Mouse (Mus musculus) heart, embryonic 14.5 days (tissue): ENCODE data around the gene B3gntl1. TPM values are rescaled to one million over a fixed set of nuclear protein-coding genes. Genes with fewer than 3 reads are reported as not detected.

Experiments
- ATAC-seq: fragments of 200-750 bp; cut with Nextera tagmentation; 2 replicates; pipeline ENCODE4 v1.8.0; 2017; ENCODE audit warnings: low read depth, moderate TSS enrichment; ENCODE audit not compliant: insufficient number of reproducible peaks, insufficient read depth, low FRiP score
- H3K27ac ChIP-seq, 2 experiments: fragments of 200-500 bp in 1 of 2; fragments of 300-500 bp in 1 of 2; sonication (generic) in 1 of 2; replicated peaks in 1 of 2; 2 replicates each; pipeline ENCODE4 v1.5.1; 2012 to 2014; ENCODE audit warnings: low read depth in 2 of 2, low read length in 2 of 2, control low read depth in 1 of 2, mild to moderate bottlenecking in 1 of 2, mixed read lengths in 1 of 2; ENCODE audit not compliant: control insufficient read depth in 1 of 2, insufficient read depth in 1 of 2
- H3K27me3 ChIP-seq: fragments of 300-500 bp; sonication (generic); 2 replicates; pipeline ENCODE4 v1.6.1; 2014; ENCODE audit warnings: mild to moderate bottlenecking, low read length, control low read depth; ENCODE audit not compliant: control insufficient read depth, insufficient read depth
- H3K36me3 ChIP-seq: fragments of 300-500 bp; sonication (generic); 2 replicates; pipeline ENCODE4 v1.6.1; 2014; ENCODE audit warnings: mild to moderate bottlenecking, control low read depth, low read length, mixed read lengths; ENCODE audit not compliant: control insufficient read depth, insufficient read depth
- H3K4me1 ChIP-seq, 2 experiments: fragments of 200-500 bp in 1 of 2; fragments of 300-500 bp in 1 of 2; sonication (generic) in 1 of 2; 2 replicates each; pipeline ENCODE4 v1.6.1; 2012 to 2014; ENCODE audit warnings: low read length in 2 of 2, control low read depth in 1 of 2, mixed read lengths in 1 of 2; ENCODE audit not compliant: control insufficient read depth in 2 of 2, insufficient read depth in 2 of 2
- H3K4me2 ChIP-seq: fragments of 300-500 bp; sonication (generic); 2 replicates; pipeline ENCODE4 v1.6.1; 2014; ENCODE audit warnings: mild to moderate bottlenecking, low read length
- H3K4me3 ChIP-seq, 2 experiments: fragments of 200-500 bp in 1 of 2; fragments of 300-500 bp in 1 of 2; sonication (generic) in 1 of 2; 2 replicates each; pipeline ENCODE4 v1.5.1; 2012 to 2014; ENCODE audit warnings: low read length in 2 of 2, mild to moderate bottlenecking in 2 of 2, control low read depth in 1 of 2, low read depth in 1 of 2, moderate library complexity in 1 of 2; ENCODE audit not compliant: control insufficient read depth in 1 of 2, insufficient read depth in 1 of 2
- H3K9ac ChIP-seq: fragments of 300-500 bp; sonication (generic); 2 replicates; pipeline ENCODE4 v1.6.1; 2014; ENCODE audit warnings: mild to moderate bottlenecking, low read length
- H3K9me3 ChIP-seq: fragments of 300-500 bp; sonication (generic); 2 replicates; pipeline ENCODE4 v1.6.1; 2016; ENCODE audit warnings: low read length, control low read depth; ENCODE audit not compliant: control insufficient read depth
- WGBS: fragments of 180-500 bp; shearing (Covaris S2); extraction: QIAGEN DNeasy Blood & Tissue Kit; methylation state at CpG from one replicate; pipeline ENCODE4 v1.1.7; 2014; 5-methylcytosine and 5-hydroxymethylcytosine counted together
- polyA plus RNA-seq: library from polyadenylated mRNA; unstranded; fragments of >200 nt; fragmentation: Nextera tagmentation; extraction: Ambion mirVana; gene quantifications from 2 replicates; pipeline ENCODE4 v1.2.1, GENCODE M21; 2014

Gene B3gntl1
- polyA plus RNA-seq, 1 experiment from 2014 or later = 6.3 TPM

GRCm38 (mm10) chr11:121698381-121698955 lies 25.5 kb upstream of the B3gntl1 start:
- Histone ChIP-seq H3K27ac (no peak overlapping the region), H3K9me3 (no peaks in the 10 kb centered on the region), H3K9ac (no peak overlapping the region), H3K4me3 (no peak overlapping the region), H3K4me1 (peaks cover 0 to under 1% of the 10 kb centered on the region in 2 experiments; a peak in 2 of 4 replicates), H3K27me3 (no peaks in the 10 kb centered on the region), H3K36me3 (no peaks in the 10 kb centered on the region), H3K4me2 (no peak overlapping the region)
- ATAC-seq = no peak
- 77% methylated on average over 5 of the region's 5 CpGs for WGBS

GRCm38 (mm10) chr11:121697271-121697670 lies 24.3 kb upstream of the B3gntl1 start:
- Histone ChIP-seq H3K4me2 (no peak overlapping the region), H3K27me3 (no peaks in the 10 kb centered on the region), H3K9me3 (no peaks in the 10 kb centered on the region), H3K4me3 (no peak overlapping the region), H3K9ac (no peak overlapping the region), H3K27ac (no peak overlapping the region), H3K36me3 (no peaks in the 10 kb centered on the region), H3K4me1 (no peaks in the 10 kb centered on the region)
- 80% methylated on average over 4 of the region's 4 CpGs for WGBS
- no peak for ATAC-seq

DNA sequence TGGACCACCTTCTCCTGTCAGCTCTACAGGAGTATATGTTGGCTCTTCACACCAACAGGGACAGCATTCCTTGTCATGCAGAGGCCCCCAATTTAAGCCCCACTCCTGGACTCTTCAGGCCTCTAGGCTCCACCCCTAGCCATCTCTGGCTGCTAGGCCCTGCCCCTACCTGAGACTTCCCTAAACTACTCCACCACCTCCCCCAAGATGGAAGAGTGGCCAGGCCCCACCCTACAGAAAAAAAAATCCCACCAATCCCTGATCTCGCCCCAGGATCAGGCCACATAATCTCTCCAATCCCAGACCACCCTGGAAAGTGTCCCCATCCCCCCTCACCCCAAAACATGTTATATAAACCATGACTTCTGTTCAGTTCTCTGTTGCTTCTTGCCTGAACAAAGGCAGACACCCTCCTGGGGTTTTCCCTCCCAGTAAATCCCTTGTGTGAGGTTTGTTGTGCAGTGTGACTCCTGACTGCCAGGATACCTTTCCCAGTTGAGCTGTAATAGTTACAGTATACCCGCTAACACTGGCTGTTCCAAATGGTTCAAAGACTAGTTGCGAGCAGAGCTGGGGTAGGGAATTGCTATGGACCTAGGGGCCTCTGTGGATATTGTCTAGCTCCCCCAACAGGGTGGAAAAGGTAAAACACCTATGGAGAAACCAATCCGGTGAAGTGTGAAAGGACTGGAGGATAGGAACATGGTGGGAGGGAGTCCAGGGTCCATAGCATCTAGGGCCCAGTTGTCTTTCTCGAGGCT lies 22.5 kb upstream of the B3gntl1 start:
- Histone ChIP-seq H3K27me3 (no peaks in the 10 kb centered on the region), H3K9me3 (no peaks in the 10 kb centered on the region), H3K36me3 (no peaks in the 10 kb centered on the region), H3K4me2 (no peak overlapping the region), H3K4me1 (no peaks in the 10 kb centered on the region), H3K4me3 (no peak overlapping the region), H3K27ac (no peak overlapping the region), H3K9ac (no peak overlapping the region)
- no peak for ATAC-seq
- 83% methylated on average over 5 of the region's 5 CpGs for WGBS

DNA sequence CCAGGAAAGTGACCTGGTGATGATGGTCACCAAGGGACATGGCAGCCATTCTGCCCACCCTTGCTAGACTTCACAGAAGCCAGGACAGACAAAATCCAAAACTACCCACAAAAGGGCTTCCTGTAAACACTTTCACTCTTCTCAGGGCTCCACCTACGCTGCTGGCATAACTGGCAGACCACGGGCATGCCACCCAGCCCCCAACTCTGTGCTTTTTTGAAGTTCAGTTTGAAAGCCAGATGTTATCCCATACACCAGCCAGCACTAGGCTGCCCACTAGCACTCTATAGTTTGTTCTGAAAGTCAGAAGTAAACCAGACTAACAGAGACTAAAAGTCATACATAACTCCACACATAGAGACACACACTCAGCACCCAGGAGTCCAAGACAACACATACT lies 15.1 kb upstream of the B3gntl1 start:
- H3K9ac ChIP-seq = no peak overlapping the region
- H3K9me3 ChIP-seq = no peaks in the 10 kb centered on the region
- peaks cover 9 to 10% of the 10 kb centered on the region in 2 experiments for H3K4me1 ChIP-seq
- H3K27me3 ChIP-seq = no peaks in the 10 kb centered on the region
- H3K27ac ChIP-seq = no peak overlapping the region
- H3K4me3 ChIP-seq = no peak overlapping the region
- no peak overlapping the region for H3K4me2 ChIP-seq
- no peak for ATAC-seq
- H3K36me3 ChIP-seq = no peaks in the 10 kb centered on the region
- 81% methylated on average over 2 of the region's 2 CpGs for WGBS

GRCm38 (mm10) chr11:121686674-121687073 lies 13.7 kb upstream of the B3gntl1 start:
- Histone ChIP-seq H3K9ac (no peak overlapping the region), H3K9me3 (no peaks in the 10 kb centered on the region), H3K27me3 (no peaks in the 10 kb centered on the region), H3K4me2 (no peak overlapping the region), H3K4me3 (no peak overlapping the region), H3K36me3 (no peaks in the 10 kb centered on the region), H3K27ac (0 out of 4 replicates have a peak overlapping the region, but pooled peaks of 1 of the 2 experiments have one; percentile 3), H3K4me1 (peaks cover 9 to 10% of the 10 kb centered on the region in 2 experiments)
- ATAC-seq = 0 out of 2 replicates have a peak, but pooled peaks have one; percentile 31
- 45% methylated on average over 5 of the region's 5 CpGs for WGBS

DNA sequence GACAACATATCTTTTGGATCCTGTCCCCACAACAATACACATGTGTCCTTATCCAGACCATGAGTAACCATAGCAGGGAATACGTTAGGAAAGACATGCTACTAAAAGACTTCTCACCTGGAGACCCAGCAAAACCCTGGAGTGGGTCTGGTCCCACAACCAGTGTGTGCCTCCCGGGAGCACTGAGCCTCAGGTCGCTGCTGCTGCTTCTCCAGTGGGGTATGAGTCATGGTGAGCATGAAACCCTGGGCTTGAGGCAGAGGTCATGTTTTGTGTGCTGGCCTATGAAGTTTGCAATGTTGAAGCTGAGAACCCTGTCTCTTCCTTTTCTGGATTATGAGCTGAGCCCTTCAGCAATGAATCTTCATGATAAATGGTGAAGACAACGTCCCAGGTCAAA lies 13.1 kb upstream of the B3gntl1 start:
- H3K36me3 ChIP-seq = no peaks in the 10 kb centered on the region
- H3K4me1 ChIP-seq = peaks cover 9 to 10% of the 10 kb centered on the region in 2 experiments
- WGBS = 63% methylated on average over 4 of the region's 4 CpGs
- no peaks in the 10 kb centered on the region for H3K27me3 ChIP-seq
- no peak overlapping the region for H3K9ac ChIP-seq
- H3K4me2 ChIP-seq = no peak overlapping the region
- no peak for ATAC-seq
- H3K9me3 ChIP-seq = no peaks in the 10 kb centered on the region
- no peak overlapping the region for H3K4me3 ChIP-seq
- H3K27ac ChIP-seq = no peak overlapping the region

GRCm38 (mm10) chr11:121685491-121686001 lies 12.6 kb upstream of the B3gntl1 start:
- Histone ChIP-seq H3K27me3 (no peaks in the 10 kb centered on the region), H3K27ac (no peak overlapping the region), H3K36me3 (no peaks in the 10 kb centered on the region), H3K9me3 (no peaks in the 10 kb centered on the region), H3K4me2 (no peak overlapping the region), H3K9ac (no peak overlapping the region), H3K4me3 (no peak overlapping the region), H3K4me1 (peaks cover 9 to 10% of the 10 kb centered on the region in 2 experiments)
- ATAC-seq = no peak
- WGBS = 55% methylated on average over 6 of the region's 6 CpGs
